Mouse (Mus musculus): Measurements from ENCODE around the gene Exoc3l.

Gene Exoc3l

GRCm38 (mm10) chr8:105295895-105296573 lies at the start of gene Exoc3l:
Gene Exoc3l, minus strand, starts transcription at chr8:105296101.
- no peak for DNase-seq (ENCODE audit: low spot score in 2 of 2)

DNA sequence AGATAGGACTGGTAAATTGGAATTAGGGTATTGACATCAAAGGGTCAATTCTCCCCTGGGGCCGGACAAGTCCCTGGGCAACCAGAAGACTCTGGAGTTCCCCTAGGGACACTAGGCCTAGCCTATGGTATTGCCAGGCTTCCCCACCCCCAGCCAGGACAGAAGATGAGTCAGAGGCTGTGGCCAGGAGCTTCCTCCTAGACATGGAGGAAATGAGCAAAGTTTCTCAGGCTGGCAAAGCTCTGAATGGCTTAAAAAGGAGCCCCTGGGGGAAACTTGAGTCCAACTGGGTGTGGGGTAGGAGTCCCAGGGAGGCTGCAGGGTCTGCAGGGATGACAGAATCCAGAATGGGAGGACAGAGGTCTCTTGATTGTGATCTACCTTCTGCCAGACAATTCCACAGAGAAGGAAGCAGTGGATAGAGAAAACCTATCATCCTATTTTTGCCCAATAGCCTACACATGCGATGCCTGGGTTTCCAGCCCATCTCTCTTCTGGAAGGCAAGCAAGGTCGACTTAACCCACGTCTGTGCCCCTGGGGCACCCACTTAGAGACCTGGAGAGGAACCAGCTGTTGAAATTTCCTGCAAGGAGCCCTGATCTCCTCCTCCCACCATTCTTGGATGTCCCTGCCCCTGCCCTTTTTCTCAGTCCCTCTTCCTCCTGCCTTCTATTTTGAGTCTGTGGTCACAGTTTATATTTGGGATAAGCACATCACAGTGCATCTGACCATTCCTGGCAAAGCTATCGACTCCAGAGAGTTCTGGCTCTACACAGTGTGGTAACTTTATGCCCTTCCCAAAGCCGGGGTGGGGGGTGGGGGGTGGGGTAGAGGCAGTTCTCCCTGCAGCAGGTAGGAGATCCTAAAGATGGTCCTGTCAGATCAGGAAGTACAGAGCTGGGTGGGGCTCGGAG lies 49.4 kb upstream of the Exoc3l start:
- peak; percentile 41 to 51 for DNase-seq (ENCODE audit: low spot score in 2 of 2)

DNA sequence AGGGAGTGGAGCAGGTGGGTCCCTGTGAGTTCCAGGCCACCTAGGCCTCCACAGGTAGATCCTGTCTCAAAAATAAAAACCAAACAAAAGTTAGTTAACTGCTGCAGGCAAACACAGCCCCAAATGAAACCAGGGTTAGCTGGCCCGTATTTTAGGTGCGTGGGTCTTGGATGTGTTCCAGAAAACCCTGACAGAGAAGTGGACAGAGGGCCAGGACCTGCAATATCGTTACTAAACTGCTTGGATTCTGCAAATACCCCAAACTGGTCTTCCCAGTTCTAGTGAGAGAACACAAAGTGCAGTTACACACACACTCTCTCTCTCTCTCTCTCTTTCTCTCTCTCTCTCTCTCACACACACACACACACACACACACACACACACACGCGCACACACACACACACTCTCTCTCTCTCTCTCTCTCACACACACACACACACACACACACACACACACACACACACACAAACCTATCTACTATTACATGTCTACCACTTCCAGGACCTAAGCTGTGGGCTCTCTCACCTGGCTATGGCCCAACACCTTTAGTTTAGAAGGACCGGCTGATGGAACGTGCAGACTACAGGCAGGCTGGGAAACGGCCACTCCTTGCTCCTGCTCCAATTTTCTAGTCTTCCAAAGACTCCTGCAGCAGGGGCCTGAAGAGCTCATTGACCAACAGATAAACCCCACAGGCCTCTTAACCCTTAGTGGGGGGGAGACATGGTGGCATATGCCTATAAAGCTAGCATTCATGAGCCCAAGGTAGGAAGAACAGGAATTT lies 48.1 kb upstream of the Exoc3l start:
- no peak for DNase-seq (ENCODE audit: low spot score in 2 of 2)

- no peak for DNase-seq (ENCODE audit: low spot score in 2 of 2)
Measured at GRCm38 (mm10) chr8:105342768-105343167, 46.9 kb upstream of the Exoc3l start.

- DNase-seq (ENCODE audit: low spot score in 2 of 2) = no peak
Measured at GRCm38 (mm10) chr8:105341399-105341798, 45.5 kb upstream of the Exoc3l start.

DNA sequence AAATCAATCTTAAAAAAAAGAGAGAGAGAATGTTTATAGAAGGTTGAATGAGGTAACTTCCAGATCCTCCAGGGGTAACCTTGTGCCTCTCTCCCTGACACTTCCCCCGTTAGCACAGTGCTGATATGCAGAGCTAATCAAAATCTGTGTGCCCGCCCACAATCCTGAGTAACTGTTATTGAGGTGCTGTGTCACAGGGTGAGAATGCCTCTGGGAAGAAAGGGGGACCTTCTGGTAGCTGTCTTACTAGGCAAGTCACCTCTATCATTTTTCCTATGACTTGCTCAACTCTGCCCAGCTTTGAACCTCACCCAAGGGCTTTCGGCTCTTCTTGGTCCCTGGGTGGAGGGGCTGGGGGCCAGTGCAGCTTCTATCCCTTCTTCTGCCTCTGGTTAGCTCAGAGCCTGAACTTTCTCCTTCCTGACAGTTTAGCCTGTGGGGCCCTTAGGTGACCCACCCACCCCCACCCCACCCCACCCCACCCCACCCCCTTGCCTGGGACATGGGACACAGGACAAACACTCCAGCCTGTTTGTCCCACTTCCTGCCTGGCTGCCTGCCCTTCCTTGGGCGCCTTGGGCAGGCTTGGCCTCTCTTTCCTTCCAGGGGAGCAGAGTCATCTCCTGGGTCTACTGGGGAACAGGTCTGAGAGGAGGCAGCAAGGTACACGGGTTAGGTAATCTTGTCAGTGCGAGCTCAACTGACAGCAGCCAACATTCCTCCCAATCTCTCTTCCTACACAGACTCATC lies 44.2 kb upstream of the Exoc3l start:
- DNase-seq (ENCODE audit: low spot score in 2 of 2) = no peak

DNA sequence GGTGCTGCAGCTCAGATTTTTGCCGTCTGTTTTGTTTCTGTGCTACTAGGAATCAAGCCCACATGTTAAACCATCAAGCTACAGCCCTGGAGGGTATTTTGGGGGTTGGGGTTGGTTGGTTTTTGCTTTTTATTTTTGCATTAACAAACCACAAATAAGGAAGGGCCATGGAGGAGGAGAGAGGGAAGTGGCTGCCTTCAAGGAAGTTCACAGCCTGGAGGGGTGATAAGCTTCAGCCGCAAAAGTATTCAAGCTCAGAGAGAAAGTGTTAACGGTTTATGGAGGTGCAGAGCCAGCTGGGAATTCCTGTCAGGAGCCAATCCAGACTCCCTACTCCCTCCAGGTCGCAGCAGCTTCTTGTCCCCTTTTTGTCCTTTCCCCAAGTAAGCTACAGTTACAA lies 43.1 kb upstream of the Exoc3l start:
- no peak for DNase-seq (ENCODE audit: low spot score in 2 of 2)

DNA sequence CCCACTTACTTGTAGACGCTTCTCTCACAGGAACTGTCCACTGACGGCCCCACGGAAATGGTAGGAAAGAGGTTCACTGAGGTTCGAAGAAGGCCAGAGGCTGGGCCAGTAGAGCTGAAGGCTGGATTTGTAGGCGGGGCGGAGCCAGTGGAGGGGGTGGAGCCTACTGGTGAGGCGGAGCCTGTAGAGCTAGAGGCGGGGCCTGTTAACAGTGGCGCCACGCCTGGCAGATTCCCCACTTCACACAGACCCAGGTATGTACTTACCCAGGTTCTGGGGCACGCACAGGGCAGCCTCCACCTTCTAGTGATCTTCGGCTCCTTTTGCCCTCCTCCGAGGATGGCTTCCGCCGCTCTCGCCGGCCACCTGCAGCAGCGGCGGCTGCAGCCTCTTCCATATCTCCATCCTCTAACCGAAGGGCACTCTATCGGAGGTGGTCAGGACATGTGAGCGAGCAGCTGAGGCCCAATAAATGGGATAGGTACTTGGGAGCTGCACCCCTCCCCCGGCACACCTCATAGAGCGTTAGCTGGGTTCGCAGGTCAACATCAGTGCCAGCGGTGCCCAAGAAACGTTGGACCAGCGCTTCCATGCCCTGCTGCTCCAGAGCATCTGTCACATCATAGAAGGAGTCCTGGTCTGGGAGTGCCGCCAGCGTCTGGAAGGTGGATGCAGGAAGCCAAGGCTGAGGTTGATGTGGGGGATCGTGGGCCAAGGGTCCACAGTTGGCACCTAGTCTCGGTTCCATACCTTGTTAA lies 40.7 kb upstream of the Exoc3l start:
- DNase-seq (ENCODE audit: low spot score in 2 of 2) = no peak

- no peak for DNase-seq (ENCODE audit: low spot score in 2 of 2)
Measured at GRCm38 (mm10) chr8:105332523-105332922, 36.6 kb upstream of the Exoc3l start.

GRCm38 (mm10) chr8:105331931-105332330 lies 36.0 kb upstream of the Exoc3l start:
- no peak for DNase-seq (ENCODE audit: low spot score in 2 of 2)

DNA sequence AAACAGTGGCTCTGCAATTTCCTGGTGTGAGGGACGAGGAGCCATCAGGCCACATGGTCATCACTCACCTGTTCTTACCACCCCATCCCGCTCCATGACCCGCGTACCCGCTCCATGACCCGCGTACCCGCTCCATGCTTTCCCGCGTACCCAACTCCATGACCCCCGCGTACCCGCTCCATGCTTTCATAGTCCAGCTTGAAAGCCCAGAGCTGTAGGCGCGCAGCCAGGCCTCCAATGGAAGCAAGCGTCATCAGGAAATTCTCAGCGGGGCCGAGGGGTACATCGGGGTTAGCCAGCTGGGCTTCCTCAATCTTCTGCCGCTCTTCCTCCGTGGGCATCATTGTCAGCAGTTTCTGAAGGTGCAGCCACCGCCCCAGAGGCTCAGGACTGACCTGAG lies 35.6 kb upstream of the Exoc3l start:
- DNase-seq (ENCODE audit: low spot score in 2 of 2) = no peak

GRCm38 (mm10) chr8:105330325-105330724 lies 34.4 kb upstream of the Exoc3l start:
- no peak for DNase-seq (ENCODE audit: low spot score in 2 of 2)

- no peak for DNase-seq (ENCODE audit: low spot score in 2 of 2)
Measured at GRCm38 (mm10) chr8:105326968-105327367, 31.1 kb upstream of the Exoc3l start.

DNA sequence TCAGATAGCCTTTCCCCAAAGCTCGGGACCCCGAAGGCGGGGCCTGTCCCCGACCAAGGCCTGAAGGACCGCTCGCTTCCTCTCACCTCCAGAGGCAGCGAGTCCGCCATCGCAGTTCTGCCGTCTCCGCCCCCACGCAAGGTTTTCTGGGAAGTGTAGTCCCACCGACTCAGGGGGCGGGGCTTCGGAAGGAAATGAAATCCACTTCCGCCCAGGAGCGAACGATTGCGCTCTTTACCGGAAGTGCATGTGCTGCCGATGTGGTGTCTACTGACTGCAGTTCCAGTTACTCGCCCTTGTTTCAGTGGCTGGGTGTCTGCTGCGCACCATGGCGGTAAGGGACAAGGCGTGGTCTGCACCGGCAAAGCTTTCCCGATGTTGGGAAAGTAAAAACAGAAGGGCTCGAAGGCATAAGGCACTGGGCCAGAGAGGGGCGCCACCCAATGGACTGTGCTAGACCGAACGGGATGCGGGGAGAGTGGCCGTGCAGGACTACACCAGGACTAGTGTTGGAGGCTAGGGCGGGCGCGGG lies 30.3 kb upstream of the Exoc3l start, which contains the start of the genes Lrrc29 and Tmem208:
Lrrc29 (minus strand) TSS at position 138 of the 532 bp plus-strand sequence.
Tmem208 (plus strand) TSS at position 214 of the 532 bp plus-strand sequence.
- peak; percentile 96 to 98 for DNase-seq (ENCODE audit: low spot score in 2 of 2)

GRCm38 (mm10) chr8:105325641-105326093 lies 29.8 kb upstream of the Exoc3l start:
- DNase-seq (ENCODE audit: low spot score in 2 of 2) = no peak

DNA sequence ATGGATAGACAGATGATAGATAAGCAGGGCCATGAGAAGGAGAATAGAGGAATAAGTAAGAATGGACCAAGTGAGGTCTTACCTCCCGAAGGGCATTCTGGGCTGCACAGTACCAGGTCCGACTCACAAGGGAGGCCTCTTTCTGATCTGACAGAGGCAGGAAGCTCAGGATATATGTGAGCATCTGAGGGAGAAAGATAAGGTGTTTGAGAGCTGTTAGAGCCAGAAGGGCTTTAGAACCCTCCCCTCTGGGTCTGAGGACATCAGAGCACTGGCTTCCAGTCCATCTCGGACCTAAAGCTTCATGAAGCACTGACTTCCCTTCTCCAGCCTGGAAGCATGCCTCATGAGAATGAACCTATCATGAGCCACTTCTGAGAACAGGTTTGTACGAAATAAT lies 27.3 kb upstream of the Exoc3l start:
- peak; percentile 25 to 58 for DNase-seq (ENCODE audit: low spot score in 2 of 2)

DNA sequence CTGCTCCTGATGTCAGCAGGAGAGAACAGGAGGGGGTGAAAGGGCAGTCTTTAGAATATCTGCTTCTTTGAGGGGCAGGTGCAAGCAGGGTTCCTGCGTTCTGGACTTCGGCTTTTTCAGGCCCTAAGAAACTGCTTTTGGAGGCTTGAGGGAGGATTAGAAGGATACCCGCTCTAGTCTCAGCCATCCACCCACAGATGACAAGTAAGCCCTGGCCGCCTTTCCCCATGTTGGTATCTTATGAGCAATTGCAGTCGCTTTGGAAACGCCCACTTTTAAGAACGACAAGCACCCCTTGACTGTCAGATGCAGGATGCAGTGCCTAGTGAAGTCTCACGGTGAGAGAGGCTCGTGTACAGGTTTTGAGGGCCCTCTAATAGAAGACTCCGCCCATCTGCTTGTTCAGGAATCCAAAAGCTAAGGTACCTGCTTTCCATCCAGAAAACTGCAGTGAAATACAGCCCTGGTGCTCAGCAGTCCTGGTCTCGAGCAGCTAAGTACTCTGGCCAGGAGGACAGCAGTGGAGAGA lies 22.8 kb upstream of the Exoc3l start:
- DNase-seq (ENCODE audit: low spot score in 2 of 2) = no peak

DNA sequence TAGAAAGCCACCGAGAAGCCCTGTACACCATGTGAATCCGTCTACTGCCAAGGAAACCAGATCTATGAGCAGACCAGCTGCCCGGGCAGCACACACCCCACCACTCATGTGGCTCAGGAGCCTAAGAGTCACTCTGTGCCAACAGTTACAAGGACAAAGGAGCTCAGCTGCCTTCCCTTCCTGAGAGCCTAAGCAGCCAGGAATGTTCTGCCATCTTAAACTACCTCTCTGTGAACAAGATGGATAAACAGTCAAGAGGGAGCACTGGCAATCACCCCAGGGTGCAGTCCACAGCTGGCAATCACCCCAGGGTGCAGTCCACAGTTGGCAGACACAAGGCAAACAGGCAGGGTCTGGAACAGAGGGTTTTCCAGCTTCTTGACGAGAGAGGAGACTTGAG lies 22.0 kb upstream of the Exoc3l start:
- no peak for DNase-seq (ENCODE audit: low spot score in 2 of 2)

DNA sequence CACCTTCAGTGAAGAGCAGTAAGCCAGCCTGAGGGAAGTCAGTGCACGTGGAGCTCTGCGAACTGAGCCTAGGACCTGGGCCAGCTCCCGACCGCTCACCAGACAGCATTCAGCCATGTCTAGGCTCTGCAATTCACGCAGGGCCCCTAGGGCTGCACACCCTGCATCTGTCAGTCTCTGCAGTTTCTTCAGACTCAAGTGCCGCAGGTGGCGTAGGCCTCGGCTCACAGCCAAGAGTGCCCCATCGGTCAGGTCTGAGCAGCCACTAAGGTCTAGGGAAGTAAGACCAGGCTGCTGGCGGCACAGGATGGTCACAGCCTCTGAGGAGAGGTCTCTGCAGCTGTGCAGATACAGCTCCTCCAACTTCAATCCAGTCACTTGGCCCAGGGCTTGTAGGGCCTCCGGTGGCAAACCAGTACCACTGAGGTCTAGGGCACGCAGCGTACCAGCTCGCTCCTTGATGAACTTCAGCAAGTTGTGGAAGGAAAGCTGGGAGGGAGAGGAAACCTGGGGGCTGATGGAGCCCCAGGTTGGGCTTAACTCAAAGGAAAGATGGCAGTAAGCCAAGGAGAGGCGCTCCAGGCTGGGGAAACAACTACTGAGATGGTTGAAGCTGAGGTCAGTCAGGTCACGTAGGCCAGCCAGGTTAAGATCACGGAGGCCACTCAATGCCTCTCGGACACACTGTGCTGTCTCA lies 19.3 kb upstream of the Exoc3l start:
- DNase-seq (ENCODE audit: low spot score in 2 of 2) = no peak
